Mouse (Mus musculus) gastrocnemius, postnatal 36 days (tissue): ENCODE results near the gene Gpr155. TPM values are rescaled to one million over a fixed set of nuclear protein-coding genes. Genes with fewer than 3 reads are reported as not detected.

ENCODE experiments used
- DNase-seq, 2 experiments: peaks; one replicate each; pipeline ENCODE4 v3.0.0; 2022
- intact Hi-C: fragments of 180-260 bp; cut with DNase I; formaldehyde crosslinking; loops from one replicate; pipeline ENCODE4 v1.15.1; 2025
- total RNA-seq, 2 experiments: library from RNA; stranded (reverse); gene quantifications; 2 replicates each; pipeline ENCODE4 v1.2.3; 2021

Gene Gpr155
- total RNA-seq, 2 experiments from 2014 or later = 11.7 to 13.7 TPM

- intact Hi-C loops = no loop called here
- no peak for DNase-seq
Observed at GRCm38 (mm10) chr2:73389951-73390350, 3.6 kb upstream of the Gpr155 start.

GRCm38 (mm10) chr2:73387806-73388205 lies 1.4 kb upstream of the Gpr155 start:
- intact Hi-C loops = no loop called here
- no peak for DNase-seq

- intact Hi-C loops = no loop called here
- DNase-seq = no peak
Observed at GRCm38 (mm10) chr2:73385641-73386355, 574 bp downstream of the Gpr155 start.

GRCm38 (mm10) chr2:73385172-73385571 lies 1.2 kb downstream of the Gpr155 start:
- intact Hi-C loops = no loop called here
- DNase-seq = no peak

- DNase-seq = no peak
- intact Hi-C loops = loop anchor here (5.0 kb wide), 1 partner anchor 68 kb away; the partner anchor contains the start of genes Cir1 and Scrn3
Observed at GRCm38 (mm10) chr2:73380298-73380975, 5.9 kb downstream of the Gpr155 start.

GRCm38 (mm10) chr2:73379656-73380055 lies 6.7 kb downstream of the Gpr155 start:
- DNase-seq = no peak
- intact Hi-C loops = loop anchor here (5.0 kb wide), 1 partner anchor 67 kb away; the partner anchor contains the start of genes Cir1 and Scrn3

- no peak for DNase-seq
- intact Hi-C loops = no loop called here
Observed at GRCm38 (mm10) chr2:73378326-73378725, 8.0 kb downstream of the Gpr155 start.

- intact Hi-C loops = no loop called here
- DNase-seq = no peak
Observed at GRCm38 (mm10) chr2:73371530-73372335, 14.6 kb downstream of the Gpr155 start.

GRCm38 (mm10) chr2:73363448-73363847 lies 22.9 kb downstream of the Gpr155 start:
- intact Hi-C loops = no loop called here
- DNase-seq = no peak

- DNase-seq = no peak
- intact Hi-C loops = no loop called here
Observed at GRCm38 (mm10) chr2:73360536-73360935, 25.8 kb downstream of the Gpr155 start.

GRCm38 (mm10) chr2:73359941-73360340 lies 26.4 kb downstream of the Gpr155 start:
- intact Hi-C loops = no loop called here
- no peak for DNase-seq

GRCm38 (mm10) chr2:73357004-73357403 lies 29.4 kb downstream of the Gpr155 start:
- DNase-seq = no peak
- intact Hi-C loops = no loop called here

- intact Hi-C loops = no loop called here
- DNase-seq = no peak
Observed at GRCm38 (mm10) chr2:73351927-73352374, 34.4 kb downstream of the Gpr155 start.

- no peak for DNase-seq
Observed at GRCm38 (mm10) chr2:73351496-73351895, 34.9 kb downstream of the Gpr155 start.

GRCm38 (mm10) chr2:73348221-73348620 lies 38.2 kb downstream of the Gpr155 start:
- no peak for DNase-seq
- intact Hi-C loops = no loop called here

More at GRCm38 (mm10) chr2:73351496-73351895, 34.9 kb downstream of the Gpr155 start:
- intact Hi-C loops = no loop called here

- DNase-seq = no peak
- intact Hi-C loops = no loop called here
Observed at GRCm38 (mm10) chr2:73347766-73348165, 38.6 kb downstream of the Gpr155 start.

GRCm38 (mm10) chr2:73347136-73347535 lies 39.2 kb downstream of the Gpr155 start:
- intact Hi-C loops = no loop called here
- DNase-seq = no peak

GRCm38 (mm10) chr2:73346345-73347086 lies 39.9 kb downstream of the Gpr155 start:
- intact Hi-C loops = no loop called here
- no peak for DNase-seq

- intact Hi-C loops = no loop called here
- DNase-seq = no peak
Observed at GRCm38 (mm10) chr2:73345204-73345603, 41.2 kb downstream of the Gpr155 start.

GRCm38 (mm10) chr2:73343701-73344100 lies 42.7 kb downstream of the Gpr155 start:
- no peak for DNase-seq
- intact Hi-C loops = no loop called here
